Mouse (Mus musculus) layer of hippocampus, postnatal 36 days (tissue): ENCODE results near the gene Bmt2. TPM values are rescaled to one million over a fixed set of nuclear protein-coding genes. Genes with fewer than 3 reads are reported as not detected.

ENCODE experiments used
- DNase-seq, 2 experiments: peaks; one replicate each; pipeline ENCODE4 v3.0.0; 2022
- total RNA-seq, 2 experiments: library from RNA; stranded (reverse); gene quantifications; 2 replicates each; pipeline ENCODE4 v1.2.3; 2021

The Bmt2 gene
- 10 to 100 TPM; 25.0 to 25.3 TPM for total RNA-seq

- DNase-seq = peak; percentile 99 to 100
Observed at GRCm38 (mm10) chr6:13677818-13678282, at the start of gene Bmt2. Bmt2 (minus strand) TSS chr6:13677966.

- DNase-seq = no peak
Observed at GRCm38 (mm10) chr6:13722166-13722565, 44.4 kb upstream of the Bmt2 start.

GRCm38 (mm10) chr6:13714867-13715266 is 37.1 kb upstream of the Bmt2 start:
- DNase-seq = no peak

GRCm38 (mm10) chr6:13696882-13697281 is 19.1 kb upstream of the Bmt2 start:
- no peak for DNase-seq

- no peak for DNase-seq
Observed at GRCm38 (mm10) chr6:13695103-13695845, 17.5 kb upstream of the Bmt2 start.

GRCm38 (mm10) chr6:13691657-13692294 is 14.0 kb upstream of the Bmt2 start:
- no peak for DNase-seq

- DNase-seq = no peak
Observed at GRCm38 (mm10) chr6:13690398-13690797, 12.6 kb upstream of the Bmt2 start.

GRCm38 (mm10) chr6:13683929-13684595 is 6.3 kb upstream of the Bmt2 start:
- no peak for DNase-seq

- DNase-seq = no peak
Observed at GRCm38 (mm10) chr6:13678349-13678748, 583 bp upstream of the Bmt2 start.

- peak; percentile 48 to 57 for DNase-seq
Observed at GRCm38 (mm10) chr6:13677141-13677761, 515 bp downstream of the Bmt2 start.

GRCm38 (mm10) chr6:13676196-13676595 is 1.6 kb downstream of the Bmt2 start:
- DNase-seq = no peak

- DNase-seq = no peak
Observed at GRCm38 (mm10) chr6:13674600-13675305, 3.0 kb downstream of the Bmt2 start.

GRCm38 (mm10) chr6:13665646-13666045 is 12.1 kb downstream of the Bmt2 start:
- DNase-seq = no peak

- DNase-seq = no peak
Observed at GRCm38 (mm10) chr6:13658016-13658415, 19.8 kb downstream of the Bmt2 start.

- DNase-seq = no peak
Observed at GRCm38 (mm10) chr6:13654081-13654480, 23.7 kb downstream of the Bmt2 start.

- DNase-seq = no peak
Observed at GRCm38 (mm10) chr6:13652284-13652683, 25.5 kb downstream of the Bmt2 start.

- DNase-seq = no peak
Observed at GRCm38 (mm10) chr6:13650854-13651253, 26.9 kb downstream of the Bmt2 start.

GRCm38 (mm10) chr6:13648305-13648704 is 29.5 kb downstream of the Bmt2 start:
- DNase-seq = no peak

GRCm38 (mm10) chr6:13636582-13636989 is 41.2 kb downstream of the Bmt2 start:
- no peak for DNase-seq

GRCm38 (mm10) chr6:13632571-13632970 is 45.2 kb downstream of the Bmt2 start:
- no peak for DNase-seq

- DNase-seq = no peak
Observed at GRCm38 (mm10) chr6:13630607-13631006, 47.2 kb downstream of the Bmt2 start.

GRCm38 (mm10) chr6:13619618-13620017 is 58.1 kb downstream of the Bmt2 start:
- peak; percentile 17 to 22 for DNase-seq
